Mouse (Mus musculus): ENCODE measurements around the gene Aig1.

- no peak for TF ChIP-seq CTCF (IDR thresholded peaks at IDR 0.05 in 2 of 3, conservative IDR thresholded peaks at IDR 0.05 in 1 of 3; ENCODE audit: control insufficient read depth in 1 of 3, insufficient read depth in 1 of 3, low read depth in 2 of 3, low read length in 3 of 3, poor library complexity in 1 of 3, severe bottlenecking in 1 of 3)
- TF ChIP-seq POLR2A (IDR thresholded peaks at IDR 0.05; ENCODE audit: control insufficient read depth in 1 of 2, insufficient read depth in 1 of 2, low read depth in 1 of 2, low read length in 2 of 2, poor library complexity in 1 of 2): no peak
- no peak for TF ChIP-seq TCF12 (IDR thresholded peaks at IDR 0.05; ENCODE audit: low read depth, low read length)
- TF ChIP-seq ZC3H11A (IDR thresholded peaks at IDR 0.05; ENCODE audit: low read depth, low read length): no peak
- no peak for TF ChIP-seq TAL1 (IDR thresholded peaks at IDR 0.05; ENCODE audit: low read length)
- TF ChIP-seq USF1 (IDR thresholded peaks at IDR 0.05; ENCODE audit: low read depth, low read length): no peak
- no peak for TF ChIP-seq CHD1 (IDR thresholded peaks at IDR 0.05; ENCODE audit: low read depth, low read length)
- no peak for TF ChIP-seq EP300 (IDR thresholded peaks at IDR 0.05; ENCODE audit: low read depth in 1 of 2, low read length in 2 of 2)
- TF ChIP-seq MAFK (IDR thresholded peaks at IDR 0.05; ENCODE audit: borderline replicate concordance, low read depth, low read length): no peak
- TF ChIP-seq NELFE (IDR thresholded peaks at IDR 0.05; ENCODE audit: low read depth, low read length): no peak
- TF ChIP-seq GATA1 (IDR thresholded peaks at IDR 0.05; ENCODE audit: low read depth, low read length): no peak
- no peak for TF ChIP-seq USF2 (IDR thresholded peaks at IDR 0.05; ENCODE audit: borderline replicate concordance in 1 of 2, insufficient read depth in 1 of 2, low read depth in 1 of 2, low read length in 2 of 2)
- no peak for TF ChIP-seq GABPA (IDR thresholded peaks at IDR 0.05; ENCODE audit: low read depth, low read length)
These were observed 105.6 kb downstream of the Aig1 start for GRCm38 (mm10) chr10:13763151-13763550.
